Comparison of ENCODE assay signal across 14 mouse cellular contexts in the genomic region with DNA sequence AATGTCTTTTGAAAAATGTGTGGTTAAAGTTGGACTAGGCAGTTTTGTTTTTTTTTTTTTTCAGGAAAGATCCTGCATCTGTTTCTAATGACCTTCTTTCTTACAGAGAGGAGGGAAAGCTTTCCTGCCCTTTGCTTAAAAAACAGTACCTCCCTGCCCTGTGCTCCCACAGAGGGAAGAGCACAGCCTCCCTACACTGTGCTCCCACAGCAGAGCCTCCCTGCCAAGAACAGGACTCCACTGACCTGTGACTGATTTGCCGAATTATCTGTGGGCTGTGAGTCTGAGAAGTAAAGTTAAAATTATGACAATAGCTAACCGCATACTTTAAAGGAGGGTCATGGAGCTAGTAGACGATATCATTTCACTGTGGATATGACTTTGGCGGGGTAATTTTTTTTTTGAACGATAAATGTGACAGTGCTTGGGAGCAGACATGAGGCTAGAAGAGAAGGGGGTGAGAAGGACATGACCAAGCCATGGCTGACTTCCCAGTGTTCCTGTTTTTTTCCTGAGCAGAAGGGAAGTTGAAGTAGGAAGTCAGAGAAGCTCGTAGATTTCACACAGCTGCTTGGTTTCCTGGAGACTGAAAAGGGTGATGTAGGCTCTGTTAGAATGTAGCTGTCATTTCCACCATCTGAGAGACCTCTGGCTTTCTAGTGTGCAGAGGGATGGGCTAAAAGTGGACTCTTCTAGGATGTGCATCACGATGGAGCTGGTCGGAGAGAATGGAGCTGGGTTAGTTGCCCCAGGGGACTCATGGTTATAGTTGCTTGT.
DNase-seq lines count a peak whose midpoint lies in the region; ATAC-seq and TF ChIP-seq lines count a peak whose summit lies in the region.
"Had no signal": no experiment of that assay in that cellular context is flagged by ENCODE, and none has a peak within 500 bp of the region (broad histone marks: within the 10 kb centered on the region; RNA-seq: fewer than 3 reads in every experiment).

No protein-coding gene starts in this region.

- H3K9ac ChIP-seq in hindbrain, postnatal 0 days (replicated peaks; ENCODE audit: low read length) = no peak overlapping the region
- H3K9ac ChIP-seq: hindbrain, embryonic 13.5 days; liver, postnatal 0 days had no signal

- no peak overlapping the region for H3K27ac ChIP-seq in hindbrain, postnatal 0 days
- H3K27ac ChIP-seq: hindbrain, embryonic 13.5 days had no signal

- peak; percentile 19 to 20 for DNase-seq in heart, adult 18-20 months
- no peak for DNase-seq in heart, postnatal 25 days (ENCODE audit: low spot score)
- peak; percentile 20 for DNase-seq in Muller cell, postnatal 12 days (ENCODE audit: inconsistent ontology term)
- DNase-seq in heart, postnatal 10 days = peak; percentile 33 to 37
- DNase-seq in kidney, postnatal 14 days = peak; percentile 47
- no peak for DNase-seq in gastrocnemius, postnatal 14 days
- no peak for DNase-seq in hindbrain, postnatal 0 days (ENCODE audit: low spot score)
- DNase-seq in layer of hippocampus, postnatal 25 days (ENCODE audit: extremely low spot score in 1 of 2, low spot score in 1 of 2) = no peak
- DNase-seq: adrenal gland, postnatal 14 days; B cell, adult 2 months; cerebellum, adult 9-11 months; liver, postnatal 0 days had no signal

- H3K9me3 ChIP-seq in hindbrain, postnatal 0 days (ENCODE audit: low read length) = no peaks in the 10 kb centered on the region
- H3K9me3 ChIP-seq: hindbrain, embryonic 13.5 days had no signal

- no peaks in the 10 kb centered on the region for H3K27me3 ChIP-seq in hindbrain, postnatal 0 days (ENCODE audit: insufficient read depth, low read length)
- H3K27me3 ChIP-seq: hindbrain, embryonic 13.5 days had no signal

- H3K4me2 ChIP-seq in hindbrain, postnatal 0 days (ENCODE audit: low read depth, low read length) = no peak overlapping the region
- H3K4me2 ChIP-seq: hindbrain, embryonic 13.5 days had no signal

- no peak overlapping the region for H3K4me3 ChIP-seq in hindbrain, postnatal 0 days (ENCODE audit: low read length)
- H3K4me3 ChIP-seq: erythroblast, embryonic 14.5 days; hindbrain, embryonic 13.5 days had no signal

- no peak for TF ChIP-seq CTCF in hindbrain, postnatal 0 days (IDR thresholded peaks at IDR 0.05; ENCODE audit: low read depth)

- WGBS in hindbrain, postnatal 0 days = 54% methylated on average over 8 of the region's 8 CpGs

- intact Hi-C loops in heart, postnatal 25 days (cut with DNase I) = no loop called here
- intact Hi-C loops in heart, postnatal 10 days (cut with DNase I) = no loop called here
- intact Hi-C loops in gastrocnemius, postnatal 14 days (cut with DNase I; ENCODE audit: low total_unique reads) = no loop called here

- H3K36me3 ChIP-seq in hindbrain, postnatal 0 days (ENCODE audit: insufficient read depth, low read length) = no peaks in the 10 kb centered on the region
- H3K36me3 ChIP-seq: hindbrain, embryonic 13.5 days had no signal

- no peak for ATAC-seq in hindbrain, postnatal 0 days
- ATAC-seq: liver, postnatal 0 days had no signal

- H3K4me1 ChIP-seq in hindbrain, postnatal 0 days (ENCODE audit: insufficient read depth, low read length) = no peaks in the 10 kb centered on the region
- H3K4me1 ChIP-seq: hindbrain, embryonic 13.5 days had no signal

Comparison
In these comparisons a context has a peak if more than half of its experiments do, and no peak if none do; other contexts are left out.
1. DNase-seq: peak in heart, adult 18-20 months (2 of 2), Muller cell, postnatal 12 days (single experiment), heart, postnatal 10 days (2 of 2) and kidney, postnatal 14 days (single experiment); none in heart, postnatal 25 days (single experiment), gastrocnemius, postnatal 14 days (single experiment), hindbrain, postnatal 0 days (single experiment) and layer of hippocampus, postnatal 25 days (0 of 2).